Mouse (Mus musculus): ENCODE results near the gene Bbx. TPM values are rescaled to one million over a fixed set of nuclear protein-coding genes. Genes with fewer than 3 reads are reported as not detected.

Gene Bbx
- polyA plus RNA-seq, 1 experiment from 2014 or later, result 41.0 TPM

DNA sequence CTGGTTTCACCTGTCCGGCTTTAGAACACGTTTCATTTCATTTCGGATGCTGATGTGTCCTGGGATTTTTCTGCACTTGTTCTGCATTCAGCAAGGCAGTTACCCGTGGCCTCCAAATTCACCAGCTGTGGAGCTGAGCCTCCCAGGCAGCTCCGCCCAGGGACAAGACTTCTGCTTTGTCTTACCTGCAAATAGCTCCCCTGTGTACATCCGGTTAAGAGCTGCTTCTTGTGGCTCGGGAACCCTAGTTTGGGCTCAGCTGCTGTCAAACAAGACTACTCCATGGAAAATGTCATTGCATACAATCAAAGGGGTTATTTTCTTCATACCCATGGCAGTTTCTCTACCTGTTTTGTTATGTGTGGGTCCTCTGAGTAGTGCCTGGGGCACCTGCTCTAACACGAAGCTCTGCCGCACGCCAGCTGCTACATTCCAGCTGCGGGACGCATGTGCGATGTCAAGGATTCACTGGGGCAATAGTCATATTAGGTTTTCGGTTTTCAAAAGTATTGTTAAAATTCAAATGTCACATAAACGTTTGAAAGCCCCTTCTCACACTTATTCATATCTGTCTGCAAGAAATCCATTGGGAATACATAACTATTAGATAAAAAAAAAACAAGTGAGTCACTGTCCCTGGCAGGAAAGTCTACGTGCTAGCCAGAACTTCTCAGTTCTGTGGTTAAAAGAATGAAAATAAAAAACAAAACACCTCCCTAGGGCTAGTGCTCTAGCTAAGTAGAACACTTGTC lies 264.8 kb downstream of the Bbx start:
- H3K27ac ChIP-seq, result no peak overlapping the region
- H3K9ac ChIP-seq, result no peak overlapping the region
- ATAC-seq (ENCODE audit: low FRiP score), result no peak
- peaks cover 5% of the 10 kb centered on the region; the same call in 1 of the 2 replicates for H3K4me1 ChIP-seq
- no peaks in the 10 kb centered on the region for H3K36me3 ChIP-seq
- no peaks in the 10 kb centered on the region for H3K27me3 ChIP-seq
- no peak overlapping the region for H3K4me2 ChIP-seq (replicated peaks)
- 74% methylated on average over 16 of the region's 16 CpGs for WGBS
- H3K9me3 ChIP-seq (replicated peaks), result no peaks in the 10 kb centered on the region
- H3K4me3 ChIP-seq, result no peak overlapping the region

DNA sequence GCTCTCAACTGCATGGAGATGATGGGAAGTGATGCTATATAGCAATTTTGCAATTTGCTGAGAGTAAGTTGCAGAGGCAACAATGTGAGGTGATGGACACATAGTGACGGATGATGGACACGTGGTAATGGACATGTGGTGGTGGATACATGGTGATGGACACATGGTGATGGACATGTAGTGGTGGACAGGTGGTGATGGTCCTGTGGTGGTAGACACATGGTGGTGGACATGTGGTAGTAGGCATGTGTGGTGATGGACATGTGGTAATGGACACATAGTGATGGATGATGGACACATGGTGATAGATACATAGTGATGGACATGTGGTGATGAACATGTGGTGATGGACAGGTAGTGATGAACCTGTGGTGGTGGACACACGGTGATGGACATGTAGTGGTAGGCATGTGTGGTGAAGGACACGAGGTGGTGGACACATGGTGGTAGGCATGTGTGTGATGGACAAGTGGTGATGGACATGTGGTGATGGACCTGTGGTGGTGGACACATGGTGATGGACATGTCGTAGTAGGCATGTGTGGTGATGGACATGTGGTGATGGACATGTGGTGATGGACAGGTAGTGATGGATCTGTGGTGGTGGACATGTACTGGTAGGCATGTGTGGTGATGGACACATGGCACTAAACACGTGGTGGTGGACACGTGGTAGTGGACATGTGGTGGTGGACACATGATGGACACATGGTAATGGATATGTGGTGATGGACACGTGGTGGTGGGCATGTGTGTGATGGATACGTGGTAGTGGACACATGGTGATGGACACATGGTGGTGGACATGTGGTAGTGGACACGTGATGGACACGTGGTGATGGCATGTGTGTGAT lies 271.5 kb downstream of the Bbx start:
- no peaks in the 10 kb centered on the region for H3K27me3 ChIP-seq
- no peak overlapping the region for H3K4me3 ChIP-seq
- ATAC-seq (ENCODE audit: low FRiP score), result peak; percentile 48; the same call in 1 of the 2 replicates
- H3K36me3 ChIP-seq, result no peaks in the 10 kb centered on the region
- H3K4me2 ChIP-seq (replicated peaks), result no peak overlapping the region
- no peaks in the 10 kb centered on the region for H3K9me3 ChIP-seq (replicated peaks)
- 92% methylated on average over 11 of the region's 11 CpGs for WGBS
- no peak overlapping the region for H3K9ac ChIP-seq
- H3K4me1 ChIP-seq, result peaks cover 5% of the 10 kb centered on the region; the same call in 1 of the 2 replicates
- H3K27ac ChIP-seq, result no peak overlapping the region

DNA sequence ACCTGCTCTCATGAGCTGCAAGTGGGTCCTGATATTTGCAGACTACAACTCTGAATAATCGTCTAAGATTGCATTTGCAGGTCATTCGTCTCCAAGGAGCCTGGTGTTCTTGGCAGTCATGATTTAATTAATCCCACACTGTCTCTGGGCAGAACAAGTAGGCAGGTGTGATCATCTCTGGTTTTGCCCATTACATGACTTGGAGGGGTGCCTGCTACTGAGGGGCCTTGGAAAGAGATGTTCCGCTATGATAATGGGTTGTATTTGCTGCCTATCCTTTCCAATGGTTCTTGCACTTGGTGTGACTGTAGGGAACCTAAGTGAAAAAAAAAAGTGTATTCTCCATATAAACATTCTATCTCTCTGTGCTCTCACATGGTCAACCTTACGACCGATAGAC lies 273.6 kb downstream of the Bbx start:
- no peaks in the 10 kb centered on the region for H3K36me3 ChIP-seq
- no peaks in the 10 kb centered on the region for H3K27me3 ChIP-seq
- no peak overlapping the region for H3K27ac ChIP-seq
- WGBS, result 86% methylated on average over 5 of the region's 5 CpGs
- H3K4me1 ChIP-seq, result peaks cover under 1% of the 10 kb centered on the region; the same call in 1 of the 2 replicates
- no peak overlapping the region for H3K4me2 ChIP-seq (replicated peaks)
- H3K4me3 ChIP-seq, result no peak overlapping the region
- no peak overlapping the region for H3K9ac ChIP-seq
- ATAC-seq (ENCODE audit: low FRiP score), result no peak
- no peaks in the 10 kb centered on the region for H3K9me3 ChIP-seq (replicated peaks)

DNA sequence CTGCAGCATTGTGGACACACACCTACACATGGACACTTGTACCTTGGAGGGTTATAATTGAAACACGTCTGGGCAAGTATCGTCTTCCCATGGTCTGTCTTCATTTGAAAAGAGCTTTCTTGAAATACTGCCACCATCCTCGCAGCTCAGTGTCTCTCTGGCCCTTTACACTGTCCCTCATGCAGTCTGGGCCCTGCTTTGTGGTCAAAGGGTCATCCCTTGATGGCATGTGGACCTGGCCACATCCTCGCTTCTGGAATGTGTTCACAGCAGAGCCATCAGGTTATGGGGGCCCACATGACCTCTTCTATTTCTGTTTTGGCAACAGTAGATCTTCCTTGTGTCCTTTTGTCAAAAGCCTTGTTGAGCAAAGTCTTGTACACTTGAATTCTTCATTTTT lies 282.6 kb downstream of the Bbx start:
- 82% methylated on average over 4 of the region's 4 CpGs for WGBS
- no peak overlapping the region for H3K27ac ChIP-seq
- H3K36me3 ChIP-seq, result no peaks in the 10 kb centered on the region
- no peak for ATAC-seq (ENCODE audit: low FRiP score)
- H3K9ac ChIP-seq, result no peak overlapping the region
- no peaks in the 10 kb centered on the region for H3K27me3 ChIP-seq
- peaks cover 7% of the 10 kb centered on the region; the same call in 1 of the 2 replicates for H3K9me3 ChIP-seq (replicated peaks)
- H3K4me1 ChIP-seq, result no peaks in the 10 kb centered on the region
- no peak overlapping the region for H3K4me2 ChIP-seq (replicated peaks)
- no peak overlapping the region for H3K4me3 ChIP-seq

DNA sequence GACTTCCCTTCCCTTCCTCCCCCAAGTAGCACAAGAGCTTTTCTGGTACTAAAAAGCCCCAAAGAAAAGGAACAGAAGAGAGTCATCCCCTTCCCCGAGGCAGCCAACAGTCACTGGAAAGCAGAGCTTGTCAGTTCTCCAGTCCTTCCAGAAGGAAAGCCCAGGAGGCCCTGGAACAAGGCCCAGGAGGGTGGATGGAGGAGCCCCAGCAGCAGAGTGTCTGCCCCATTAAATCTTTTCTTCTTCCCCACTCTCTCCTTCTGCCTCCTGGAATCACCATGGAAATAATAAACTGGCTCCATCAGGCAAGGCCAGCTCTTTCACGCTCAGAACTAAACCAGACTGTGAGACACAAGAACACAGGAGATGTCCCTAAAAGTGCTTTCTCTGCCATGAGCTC lies 284.3 kb downstream of the Bbx start:
- WGBS, result 68% methylated on average over 2 of the region's 2 CpGs
- Histone ChIP-seq H3K4me1 (no peaks in the 10 kb centered on the region), H3K4me3 (no peak overlapping the region), H3K27me3 (no peaks in the 10 kb centered on the region), H3K9me3 (replicated peaks) (peaks cover 7% of the 10 kb centered on the region; the same call in 1 of the 2 replicates), H3K9ac (no peak overlapping the region), H3K27ac (no peak overlapping the region), H3K4me2 (replicated peaks) (no peak overlapping the region), H3K36me3 (no peaks in the 10 kb centered on the region)
- no peak for ATAC-seq (ENCODE audit: low FRiP score)

Other genes starting within 250 kb of the Bbx start
- not detected in 2 replicates for gene Ccdc54, start 158.8 kb upstream of the Bbx start, polyA plus RNA-seq (2016; fragmentation: Nextera tagmentation; extraction: Ambion mirVana)

Measured in hindbrain, embryonic 12.5 days (tissue).